ENCODE assay signal across 9 mouse cellular contexts in genomic region chr2:93071656-93072055, GRCm38 (mm10). TPM values are rescaled to one million over a fixed set of nuclear protein-coding genes. Genes with fewer than 3 reads are reported as not detected.
DNase-seq lines count a peak whose midpoint lies in the region; ATAC-seq and TF ChIP-seq lines count a peak whose summit lies in the region.
"Had no signal": no experiment of that assay in that cellular context is flagged by ENCODE, and none has a peak within 500 bp of the region (broad histone marks: within the 10 kb centered on the region; RNA-seq: fewer than 3 reads in every experiment).

No protein-coding gene starts in this region.

- H3K9ac ChIP-seq in hindbrain, embryonic 12.5 days, result no peak overlapping the region
- no peak overlapping the region for H3K9ac ChIP-seq in hindbrain, embryonic 14.5 days
- no peak overlapping the region for H3K9ac ChIP-seq in limb, embryonic 14.5 days (ENCODE audit: low read depth, low read length, severe bottlenecking)
- H3K9ac ChIP-seq: embryonic facial prominence, embryonic 12.5 days had no signal

- peaks cover 26% of the 10 kb centered on the region for H3K4me1 ChIP-seq in hindbrain, embryonic 10.5 days (replicated peaks)
- peaks cover 12% of the 10 kb centered on the region; the same call in 1 of the 2 replicates for H3K4me1 ChIP-seq in hindbrain, embryonic 12.5 days
- H3K4me1 ChIP-seq in hindbrain, embryonic 14.5 days (replicated peaks; ENCODE audit: control insufficient read depth, insufficient read depth, low read length), result no peaks in the 10 kb centered on the region; the same call in 1 of the 2 replicates
- H3K4me1 ChIP-seq in limb, embryonic 14.5 days (ENCODE audit: control insufficient read depth, insufficient read depth, low read length), result no peaks in the 10 kb centered on the region
- H3K4me1 ChIP-seq: embryonic facial prominence, embryonic 12.5 days had no signal

- no peak for ATAC-seq in hindbrain, embryonic 12.5 days (ENCODE audit: low FRiP score)
- ATAC-seq in hindbrain, embryonic 14.5 days (ENCODE audit: low FRiP score), result 0 out of 2 replicates have a peak, but pooled peaks have one; percentile 26
- no peak for ATAC-seq in limb, embryonic 14.5 days (ENCODE audit: low FRiP score, low read depth)

- no peak overlapping the region for H3K4me2 ChIP-seq in hindbrain, embryonic 12.5 days (replicated peaks)
- no peak overlapping the region for H3K4me2 ChIP-seq in hindbrain, embryonic 14.5 days (replicated peaks)
- no peak overlapping the region for H3K4me2 ChIP-seq in limb, embryonic 14.5 days (replicated peaks; ENCODE audit: low read depth, low read length, severe bottlenecking)
- H3K4me2 ChIP-seq: embryonic facial prominence, embryonic 12.5 days had no signal

- H3K27me3 ChIP-seq in hindbrain, embryonic 10.5 days (ENCODE audit: insufficient read depth, poor library complexity, severe bottlenecking), result peaks cover 15% of the 10 kb centered on the region; the same call in 1 of the 2 replicates
- no peaks in the 10 kb centered on the region for H3K27me3 ChIP-seq in hindbrain, embryonic 12.5 days
- no peaks in the 10 kb centered on the region for H3K27me3 ChIP-seq in hindbrain, embryonic 14.5 days (ENCODE audit: control insufficient read depth, insufficient read depth, low read length)
- H3K27me3 ChIP-seq in limb, embryonic 14.5 days (ENCODE audit: control insufficient read depth, insufficient read depth, low read length), result no peaks in the 10 kb centered on the region
- H3K27me3 ChIP-seq: embryonic facial prominence, embryonic 12.5 days had no signal

- H3K36me3 ChIP-seq in hindbrain, embryonic 10.5 days, result no peaks in the 10 kb centered on the region
- no peaks in the 10 kb centered on the region for H3K36me3 ChIP-seq in hindbrain, embryonic 12.5 days
- H3K36me3 ChIP-seq in hindbrain, embryonic 14.5 days (replicated peaks; ENCODE audit: control insufficient read depth, insufficient read depth), result no peaks in the 10 kb centered on the region
- no peaks in the 10 kb centered on the region for H3K36me3 ChIP-seq in limb, embryonic 14.5 days (ENCODE audit: control insufficient read depth, insufficient read depth, low read length)
- H3K36me3 ChIP-seq: embryonic facial prominence, embryonic 12.5 days had no signal

- DNase-seq in hindbrain, embryonic 10.5 days (ENCODE audit: low spot score), result peak; percentile 84
- DNase-seq in Muller cell, postnatal 12 days (ENCODE audit: inconsistent ontology term), result peak; percentile 80
- peak; percentile 88 for DNase-seq in embryo, embryonic 11 days
- DNase-seq in hindbrain, embryonic 14.5 days (ENCODE audit: low spot score), result peak; percentile 76
- DNase-seq in limb, embryonic 14.5 days (ENCODE audit: low spot score), result peak; percentile 92
- peak; percentile 43 for DNase-seq in ovary, adult 18-20 months (ENCODE audit: low spot score)
- peak; percentile 83 for DNase-seq in urinary bladder, postnatal 14 days (ENCODE audit: low spot score)

- 5% methylated on average over 12 of the region's 12 CpGs for WGBS in hindbrain, embryonic 10.5 days
- WGBS in hindbrain, embryonic 12.5 days, result 5% methylated on average over 12 of the region's 12 CpGs
- WGBS in hindbrain, embryonic 14.5 days, result 2% methylated on average over 12 of the region's 12 CpGs
- WGBS in limb, embryonic 14.5 days, result 6% methylated on average over 12 of the region's 12 CpGs

- H3K4me3 ChIP-seq in hindbrain, embryonic 10.5 days, result no peak overlapping the region
- H3K4me3 ChIP-seq in hindbrain, embryonic 12.5 days, result no peak overlapping the region
- no peak overlapping the region for H3K4me3 ChIP-seq in hindbrain, embryonic 14.5 days (replicated peaks; ENCODE audit: low read length)
- no peak overlapping the region for H3K4me3 ChIP-seq in limb, embryonic 14.5 days (replicated peaks; ENCODE audit: low read length)
- H3K4me3 ChIP-seq: embryonic facial prominence, embryonic 12.5 days had no signal

- H3K9me3 ChIP-seq in hindbrain, embryonic 10.5 days, result no peaks in the 10 kb centered on the region
- H3K9me3 ChIP-seq in hindbrain, embryonic 12.5 days (replicated peaks), result no peaks in the 10 kb centered on the region
- H3K9me3 ChIP-seq in hindbrain, embryonic 14.5 days (ENCODE audit: control insufficient read depth, low read length), result no peaks in the 10 kb centered on the region
- no peaks in the 10 kb centered on the region for H3K9me3 ChIP-seq in limb, embryonic 14.5 days (ENCODE audit: control insufficient read depth, low read length)
- H3K9me3 ChIP-seq: embryonic facial prominence, embryonic 12.5 days had no signal

- TF ChIP-seq POLR2A in limb, embryonic 14.5 days (IDR thresholded peaks at IDR 0.05; ENCODE audit: borderline replicate concordance, extremely low read depth, insufficient read depth, insufficient read length), result no peak

- no peak overlapping the region for H3K27ac ChIP-seq in hindbrain, embryonic 10.5 days
- H3K27ac ChIP-seq in hindbrain, embryonic 12.5 days, result no peak overlapping the region
- H3K27ac ChIP-seq in hindbrain, embryonic 14.5 days, result no peak overlapping the region
- no peak overlapping the region for H3K27ac ChIP-seq in limb, embryonic 14.5 days (replicated peaks; ENCODE audit: low read depth, low read length)
- H3K27ac ChIP-seq: embryonic facial prominence, embryonic 12.5 days had no signal

RNA-seq across cellular contexts. Expression of gene Prdm11, which starts 25.7 kb away (rescaled TPM):
- polyA plus RNA-seq in hindbrain, embryonic 10.5 days (2016; fragmentation: Nextera tagmentation; extraction: Ambion mirVana), result 2.1 and 2.3 TPM in 2 replicates
- polyA plus RNA-seq in hindbrain, embryonic 12.5 days (2016; fragmentation: Nextera tagmentation; extraction: Ambion mirVana), result 2.9 and 3.6 TPM in 2 replicates
- polyA plus RNA-seq in hindbrain, embryonic 14.5 days (2014; fragmentation: Nextera tagmentation; extraction: Ambion mirVana), result 1.8 and 2.5 TPM in 2 replicates
- 24.4 and 30.0 TPM in 2 replicates for polyA plus RNA-seq in limb, embryonic 14.5 days (2012; rRNA removed)
- polyA plus RNA-seq in limb, embryonic 14.5 days (2014; fragmentation: Nextera tagmentation; extraction: Ambion mirVana), result 6.5 and 8.0 TPM in 2 replicates
